Mouse (Mus musculus) liver, embryonic 15.5 days (tissue): ENCODE results near the gene Cfap77. TPM values are rescaled to one million over a fixed set of nuclear protein-coding genes. Genes with fewer than 3 reads are reported as not detected.

Experiments
- ATAC-seq: fragments of 200-750 bp; cut with Nextera tagmentation; 2 replicates; pipeline ENCODE4 v1.8.0; 2017; ENCODE audit warnings: moderate number of reproducible peaks, mild to moderate bottlenecking, moderate library complexity; ENCODE audit not compliant: insufficient read depth
- H3K27ac ChIP-seq: fragments of 300-500 bp; sonication (generic); replicated peaks from 2 replicates; pipeline ENCODE4 v1.5.1; 2015; ENCODE audit warnings: mild to moderate bottlenecking, inconsistent platforms
- H3K27me3 ChIP-seq: fragments of 300-500 bp; sonication (generic); 2 replicates; pipeline ENCODE4 v1.6.1; 2015; ENCODE audit warnings: mild to moderate bottlenecking, inconsistent platforms
- H3K36me3 ChIP-seq: fragments of 300-500 bp; sonication (generic); replicated peaks from 2 replicates; pipeline ENCODE4 v1.6.1; 2015; ENCODE audit warnings: moderate library complexity, mild to moderate bottlenecking, inconsistent platforms
- H3K4me1 ChIP-seq: fragments of 300-500 bp; sonication (generic); replicated peaks from 2 replicates; pipeline ENCODE4 v1.6.1; 2015; ENCODE audit warnings: inconsistent platforms
- H3K4me2 ChIP-seq: fragments of 300-500 bp; sonication (generic); 2 replicates; pipeline ENCODE4 v1.6.1; 2015; ENCODE audit warnings: moderate library complexity, mild to moderate bottlenecking, inconsistent platforms
- H3K4me3 ChIP-seq: fragments of 300-500 bp; sonication (generic); replicated peaks from 2 replicates; pipeline ENCODE4 v1.5.1; 2015; ENCODE audit warnings: mild to moderate bottlenecking, inconsistent platforms
- H3K9ac ChIP-seq: fragments of 300-500 bp; sonication (generic); 2 replicates; pipeline ENCODE4 v1.6.1; 2015; ENCODE audit warnings: moderate library complexity, mild to moderate bottlenecking, inconsistent platforms
- H3K9me3 ChIP-seq: fragments of 300-500 bp; sonication (generic); replicated peaks from 2 replicates; pipeline ENCODE4 v1.6.1; 2016; ENCODE audit warnings: inconsistent platforms
- WGBS: fragments of 180-500 bp; shearing (Covaris S2); methylation state at CpG from one replicate; pipeline ENCODE4 v1.1.7; 2015; ENCODE audit warnings: mixed read lengths; ENCODE audit not compliant: insufficient replicate concordance; 5-methylcytosine and 5-hydroxymethylcytosine counted together
- polyA plus RNA-seq: library from polyadenylated mRNA; unstranded; fragments of >200 nt; fragmentation: Nextera tagmentation; extraction: Ambion mirVana; gene quantifications from 2 replicates; pipeline ENCODE4 v1.2.1, GENCODE M21; 2015

Cfap77 gene
- polyA plus RNA-seq, 1 experiment from 2014 or later = not detected

DNA sequence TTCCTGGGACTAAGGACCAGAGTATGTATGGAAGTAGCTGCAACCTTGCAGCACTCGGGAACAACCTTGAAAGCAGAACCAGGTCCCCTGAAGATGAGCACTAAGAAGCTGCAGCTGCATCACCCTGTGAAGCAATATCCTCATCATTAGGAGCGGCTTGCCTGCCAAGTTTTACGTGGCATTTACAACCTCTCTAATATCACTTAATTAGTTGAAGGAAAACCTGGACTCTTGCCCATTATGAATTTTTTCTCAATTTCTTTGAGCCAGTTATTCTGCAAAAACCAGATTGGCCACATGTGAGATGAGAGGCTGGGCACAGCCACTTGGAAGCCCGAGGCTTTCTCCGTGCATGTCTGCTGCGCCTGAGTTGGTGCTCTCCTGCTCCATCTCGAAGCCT lies 159.0 kb downstream of the Cfap77 start:
- Histone ChIP-seq H3K36me3 (peaks cover 41% of the 10 kb centered on the region), H3K4me3 (no peak overlapping the region), H3K9me3 (no peaks in the 10 kb centered on the region), H3K27ac (no peak overlapping the region), H3K27me3 (no peaks in the 10 kb centered on the region), H3K4me2 (no peak overlapping the region), H3K9ac (no peak overlapping the region), H3K4me1 (no peaks in the 10 kb centered on the region)
- no peak for ATAC-seq
- 77% methylated on average over 7 of the region's 7 CpGs for WGBS

DNA sequence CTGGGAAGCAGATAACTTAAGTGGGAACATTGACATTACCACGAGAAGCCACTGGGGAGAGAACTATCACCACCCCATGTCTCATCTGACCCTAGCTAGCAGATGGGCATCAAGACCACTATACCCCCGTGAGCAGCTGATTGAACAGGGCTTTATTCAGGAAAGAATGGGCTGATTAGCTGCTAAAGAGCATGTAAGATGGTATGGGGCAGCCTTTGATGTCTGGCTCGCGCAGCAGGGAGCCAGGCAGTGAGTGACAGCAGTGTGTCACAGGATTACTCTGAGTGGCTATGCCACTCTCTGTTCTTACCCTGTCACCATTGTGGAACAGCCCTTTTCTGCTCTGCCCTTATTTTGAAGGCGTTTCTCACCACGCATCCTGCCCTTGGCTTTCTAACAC lies 161.3 kb downstream of the Cfap77 start:
- Histone ChIP-seq H3K4me3 (no peak overlapping the region), H3K27me3 (no peaks in the 10 kb centered on the region), H3K27ac (no peak overlapping the region), H3K4me2 (no peak overlapping the region), H3K9me3 (no peaks in the 10 kb centered on the region), H3K4me1 (no peaks in the 10 kb centered on the region), H3K9ac (no peak overlapping the region), H3K36me3 (peaks cover 42% of the 10 kb centered on the region; the same call in 1 of the 2 replicates)
- no peak for ATAC-seq
- 75% methylated on average over 6 of the region's 6 CpGs for WGBS

DNA sequence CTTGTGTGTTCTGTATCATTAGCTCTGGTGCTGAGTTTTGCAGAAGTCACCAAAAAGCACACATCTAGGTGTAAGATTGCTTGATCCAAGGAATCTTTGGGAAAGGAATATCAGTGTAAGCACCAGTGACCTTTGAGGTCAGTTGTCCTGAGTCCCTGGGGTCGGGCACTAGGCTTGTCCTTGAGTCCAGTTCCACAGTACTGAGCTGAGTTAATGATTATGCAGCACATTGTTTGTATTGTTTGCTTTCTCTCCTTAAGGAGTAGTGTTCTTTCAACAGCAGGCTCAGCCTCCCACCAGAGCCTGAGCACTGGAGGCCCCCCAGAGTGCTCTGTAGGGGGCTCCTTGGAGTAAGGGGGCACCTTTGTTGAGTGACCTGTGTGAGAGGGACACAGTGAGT lies 162.1 kb downstream of the Cfap77 start:
- Histone ChIP-seq H3K27me3 (no peaks in the 10 kb centered on the region), H3K9me3 (no peaks in the 10 kb centered on the region), H3K27ac (no peak overlapping the region), H3K9ac (no peak overlapping the region), H3K4me2 (no peak overlapping the region), H3K4me1 (no peaks in the 10 kb centered on the region), H3K36me3 (peaks cover 45% of the 10 kb centered on the region; the same call in 1 of the 2 replicates), H3K4me3 (no peak overlapping the region)
- no peak for ATAC-seq
- WGBS = 44% methylated on average over 1 of the region's 1 CpGs

DNA sequence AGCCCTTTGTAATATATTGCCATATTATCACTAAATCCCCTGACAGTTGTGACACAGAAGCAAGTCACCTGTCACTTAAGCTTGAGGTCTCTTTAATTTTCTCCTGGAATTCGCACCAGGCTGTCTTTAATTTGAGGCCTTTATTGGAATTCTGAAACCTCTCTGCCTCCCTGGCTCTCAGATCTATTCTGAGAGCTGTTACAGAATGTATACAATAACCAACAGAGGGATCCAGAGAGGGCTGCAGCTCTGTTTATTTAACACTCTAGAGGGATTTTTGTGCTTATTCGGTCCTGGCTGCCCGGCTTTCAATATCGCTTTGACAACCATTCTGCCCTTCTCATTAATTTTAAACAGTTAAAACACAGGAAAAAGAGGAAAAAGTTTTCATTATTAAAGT lies 170.0 kb downstream of the Cfap77 start:
- WGBS = 77% methylated on average over 4 of the region's 4 CpGs
- no peak for ATAC-seq
- peaks cover 42% of the 10 kb centered on the region for H3K36me3 ChIP-seq

DNA sequence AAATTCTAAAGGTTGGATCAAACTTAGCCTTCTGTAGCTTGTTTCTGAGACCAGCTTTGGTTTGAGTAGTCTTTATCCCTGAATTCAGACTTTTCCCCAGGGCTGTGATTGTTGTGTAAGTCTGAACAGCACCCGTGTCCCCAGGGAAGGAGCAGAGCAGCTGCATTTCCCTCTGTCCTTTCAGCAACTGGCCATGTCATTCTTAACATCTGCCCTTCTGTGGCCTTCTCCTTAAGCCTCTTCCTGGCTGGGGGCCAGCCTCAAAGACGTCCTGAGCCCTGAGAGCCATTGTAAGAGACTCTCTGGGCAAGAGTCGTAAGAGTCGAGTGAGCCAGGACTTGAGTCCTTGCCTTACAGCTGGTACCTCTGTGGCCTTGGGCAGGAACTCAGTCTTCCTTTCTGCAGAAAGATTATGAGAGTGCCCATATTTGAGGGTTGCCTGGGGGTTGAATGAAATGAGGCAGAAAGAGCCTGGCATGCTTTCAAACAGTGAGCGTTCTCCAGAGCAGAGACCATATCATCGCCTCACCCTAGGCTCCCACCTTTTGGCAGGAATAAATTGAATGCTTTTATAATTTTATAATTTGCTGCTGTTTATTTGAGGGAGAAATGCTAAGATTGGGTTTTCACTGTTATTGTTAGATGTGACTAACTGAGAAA lies 171.9 kb downstream of the Cfap77 start:
- Histone ChIP-seq H3K4me2 (no peak overlapping the region), H3K9me3 (no peaks in the 10 kb centered on the region), H3K27me3 (no peaks in the 10 kb centered on the region), H3K36me3 (peaks cover 38% of the 10 kb centered on the region), H3K9ac (no peak overlapping the region), H3K27ac (no peak overlapping the region), H3K4me3 (no peak overlapping the region), H3K4me1 (no peaks in the 10 kb centered on the region)
- no peak for ATAC-seq
- WGBS = 74% methylated on average over 6 of the region's 6 CpGs

More for the DNA sequence above, 170.0 kb downstream of the Cfap77 start:
- H3K27me3 ChIP-seq = no peaks in the 10 kb centered on the region
- H3K9ac ChIP-seq = no peak overlapping the region
- no peaks in the 10 kb centered on the region for H3K4me1 ChIP-seq
- no peaks in the 10 kb centered on the region for H3K9me3 ChIP-seq
- no peak overlapping the region for H3K27ac ChIP-seq
- no peak overlapping the region for H3K4me3 ChIP-seq
- no peak overlapping the region for H3K4me2 ChIP-seq

DNA sequence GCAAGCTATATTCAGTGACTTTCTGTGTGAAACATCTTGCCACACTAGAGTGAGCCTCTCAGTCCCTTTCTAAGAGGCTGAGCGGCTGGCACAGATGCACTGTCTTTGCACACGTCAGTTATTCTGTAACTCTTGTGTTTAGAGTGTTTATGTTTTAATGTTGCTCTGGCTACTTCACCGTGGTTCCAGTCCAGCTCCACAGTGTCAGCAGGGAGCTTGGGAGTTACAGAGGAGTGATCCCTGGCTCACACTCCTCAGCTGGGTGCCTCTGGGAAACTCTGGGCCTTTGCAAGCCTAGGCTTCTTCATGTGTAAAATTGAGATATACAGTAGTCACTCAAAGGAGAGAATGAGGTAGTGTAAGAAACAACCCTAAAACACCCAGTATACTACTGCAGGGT lies 172.8 kb downstream of the Cfap77 start:
- WGBS = 74% methylated on average over 3 of the region's 3 CpGs
- ATAC-seq = no peak
- no peak overlapping the region for H3K9ac ChIP-seq
- H3K27me3 ChIP-seq = no peaks in the 10 kb centered on the region
- H3K4me3 ChIP-seq = no peak overlapping the region
- H3K4me2 ChIP-seq = no peak overlapping the region
- H3K36me3 ChIP-seq = peaks cover 40% of the 10 kb centered on the region
- H3K27ac ChIP-seq = no peak overlapping the region
- H3K9me3 ChIP-seq = no peaks in the 10 kb centered on the region
- no peaks in the 10 kb centered on the region for H3K4me1 ChIP-seq

DNA sequence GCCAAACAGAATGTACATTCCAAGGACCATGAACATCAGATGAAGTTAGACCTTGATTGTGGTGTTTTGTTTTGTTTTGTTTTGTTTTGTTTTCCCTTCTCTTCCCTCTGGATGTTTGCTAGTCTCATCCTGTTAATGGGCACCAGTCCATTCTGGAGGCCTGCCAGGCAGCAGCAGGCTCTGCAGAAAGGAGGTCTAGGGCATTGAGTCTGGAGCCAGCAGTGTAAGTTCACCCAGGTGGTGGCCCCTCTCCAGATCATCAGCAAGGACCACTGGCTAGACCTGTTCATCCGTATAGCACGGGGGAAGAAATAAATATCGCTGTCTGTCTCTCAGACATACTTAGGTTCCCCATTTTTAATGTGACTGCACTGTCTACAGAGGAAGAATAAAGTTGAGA lies 173.6 kb downstream of the Cfap77 start:
- WGBS = 73% methylated on average over 3 of the region's 3 CpGs
- Histone ChIP-seq H3K9me3 (no peaks in the 10 kb centered on the region), H3K27me3 (no peaks in the 10 kb centered on the region), H3K36me3 (peaks cover 47% of the 10 kb centered on the region), H3K4me3 (no peak overlapping the region), H3K9ac (no peak overlapping the region), H3K4me2 (no peak overlapping the region), H3K4me1 (no peaks in the 10 kb centered on the region), H3K27ac (no peak overlapping the region)
- no peak for ATAC-seq

Other genes with a start within 250 kb of the Cfap77 start
- 5.1 and 5.2 TPM in 2 replicates for gene Gtf3c4, start 214.7 kb downstream of the Cfap77 start, polyA plus RNA-seq
- 4.7 and 4.9 TPM in 2 replicates for gene Ddx31, start 214.7 kb downstream of the Cfap77 start, polyA plus RNA-seq
- not detected in 2 replicates for gene Barhl1, start 138.4 kb downstream of the Cfap77 start, polyA plus RNA-seq
- gene Ttf1, start 5.2 kb upstream of the Cfap77 start, polyA plus RNA-seq = 4.0 and 4.8 TPM in 2 replicates
- 3.3 and 3.6 TPM in 2 replicates for gene Setx, start 69.1 kb upstream of the Cfap77 start, polyA plus RNA-seq
- gene Ntng2, start 197.9 kb upstream of the Cfap77 start, polyA plus RNA-seq = 0.15 and 0.28 TPM in 2 replicates